Mouse (Mus musculus) right cerebral cortex, postnatal 10 days (tissue): ENCODE results near the gene Muc13.
A peak's percentile ranks its signal among the peaks of the same experiment; 100 is the strongest.

ENCODE experiments used
- DNase-seq, 2 experiments: peaks; one replicate each; pipeline ENCODE4 v3.0.0; 2021; ENCODE audit warnings: low spot score in 2 of 2

Gene Muc13

GRCm38 (mm10) chr16:33824603-33825002, 30.8 kb downstream of the Muc13 start:
- no peak for DNase-seq

- DNase-seq, result no peak
Measured at GRCm38 (mm10) chr16:33828496-33828895, 34.7 kb downstream of the Muc13 start.

DNA sequence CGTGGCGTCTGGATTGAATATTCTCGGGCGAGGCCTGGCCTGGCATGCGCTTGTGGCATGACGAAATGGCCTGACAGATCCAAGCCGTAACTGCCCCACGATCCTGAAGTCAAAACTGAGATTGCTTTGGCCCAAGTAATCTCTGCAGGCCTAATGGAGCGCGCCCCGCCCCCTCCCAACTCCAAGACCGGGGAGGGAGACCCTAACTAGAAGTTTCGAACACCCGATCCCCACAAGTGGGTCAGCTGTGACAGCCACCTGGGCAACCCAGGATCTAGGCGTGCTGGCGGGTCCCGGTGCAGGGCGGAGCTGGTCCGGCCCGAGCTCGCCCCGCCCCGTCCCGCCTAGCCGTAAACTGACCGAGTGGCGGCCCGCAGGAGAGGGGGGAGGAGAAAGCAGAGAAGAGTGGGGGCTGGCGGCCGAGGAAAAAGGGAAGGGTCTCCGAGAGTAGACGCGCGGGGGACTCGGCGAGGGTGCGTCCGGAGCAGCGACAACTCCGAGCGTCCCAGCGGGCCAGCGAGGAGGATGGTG, 35.5 kb downstream of the Muc13 start, which contains the start of gene Itgb5:
TSS of gene Itgb5 (plus strand) at position 365 of the 531 bp plus-strand sequence.
- peak; percentile 48 to 64 for DNase-seq

- peak in 1 of 2 experiments; percentile 47 for DNase-seq
Measured at GRCm38 (mm10) chr16:33829842-33830511, 36.1 kb downstream of the Muc13 start.

- DNase-seq, result no peak
Measured at GRCm38 (mm10) chr16:33830512-33831105, 36.8 kb downstream of the Muc13 start.

DNA sequence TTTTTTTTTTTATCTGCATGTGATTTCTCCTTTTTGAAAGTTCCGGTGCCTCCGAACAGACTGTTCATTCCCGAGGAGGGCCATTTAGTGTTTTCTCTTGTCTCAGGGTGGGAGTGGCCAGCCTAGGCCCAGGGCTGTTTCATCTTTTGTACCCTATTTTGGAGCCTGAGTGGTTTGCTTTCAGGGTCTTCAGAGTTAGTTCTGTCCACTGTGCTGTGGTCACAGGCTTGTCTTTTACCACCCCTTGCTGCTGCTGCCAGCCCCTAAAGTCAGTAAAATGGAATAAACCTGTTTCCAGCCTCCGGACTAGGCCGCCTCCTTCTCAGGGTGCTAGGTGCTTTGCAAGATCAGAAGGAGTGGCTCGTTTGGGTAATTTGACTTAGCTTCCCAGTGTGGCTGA, 38.2 kb downstream of the Muc13 start:
- no peak for DNase-seq

GRCm38 (mm10) chr16:33832728-33833428, 39.0 kb downstream of the Muc13 start:
- peak; percentile 33 to 34 for DNase-seq

- DNase-seq, result no peak
Measured at GRCm38 (mm10) chr16:33833429-33833753, 39.6 kb downstream of the Muc13 start.

- peak; percentile 40 to 51 for DNase-seq
Measured at GRCm38 (mm10) chr16:33833781-33834482, 40.1 kb downstream of the Muc13 start.

GRCm38 (mm10) chr16:33836676-33837075, 42.8 kb downstream of the Muc13 start:
- no peak for DNase-seq

DNA sequence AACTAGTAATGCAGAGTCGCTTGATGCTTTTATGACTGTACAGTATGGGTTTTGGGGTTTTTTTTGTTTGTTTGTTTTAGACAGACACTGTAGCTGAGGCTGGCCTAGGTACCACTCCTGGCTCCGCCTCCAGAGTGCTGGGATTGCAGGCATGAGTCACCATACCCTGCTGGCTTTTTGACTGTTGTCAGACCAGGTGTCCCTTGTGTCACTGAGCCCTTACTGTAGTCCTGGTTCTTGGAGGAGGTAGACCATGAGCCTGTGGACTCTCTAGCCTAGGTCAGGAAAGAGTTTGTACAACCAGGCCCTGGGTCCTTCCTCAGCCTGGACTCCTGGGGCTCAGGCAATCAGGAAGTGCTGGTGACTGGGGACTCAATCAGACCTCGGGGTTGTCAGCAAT, 43.4 kb downstream of the Muc13 start:
- DNase-seq, result no peak

- no peak for DNase-seq
Measured at GRCm38 (mm10) chr16:33840616-33841015, 46.8 kb downstream of the Muc13 start.

DNA sequence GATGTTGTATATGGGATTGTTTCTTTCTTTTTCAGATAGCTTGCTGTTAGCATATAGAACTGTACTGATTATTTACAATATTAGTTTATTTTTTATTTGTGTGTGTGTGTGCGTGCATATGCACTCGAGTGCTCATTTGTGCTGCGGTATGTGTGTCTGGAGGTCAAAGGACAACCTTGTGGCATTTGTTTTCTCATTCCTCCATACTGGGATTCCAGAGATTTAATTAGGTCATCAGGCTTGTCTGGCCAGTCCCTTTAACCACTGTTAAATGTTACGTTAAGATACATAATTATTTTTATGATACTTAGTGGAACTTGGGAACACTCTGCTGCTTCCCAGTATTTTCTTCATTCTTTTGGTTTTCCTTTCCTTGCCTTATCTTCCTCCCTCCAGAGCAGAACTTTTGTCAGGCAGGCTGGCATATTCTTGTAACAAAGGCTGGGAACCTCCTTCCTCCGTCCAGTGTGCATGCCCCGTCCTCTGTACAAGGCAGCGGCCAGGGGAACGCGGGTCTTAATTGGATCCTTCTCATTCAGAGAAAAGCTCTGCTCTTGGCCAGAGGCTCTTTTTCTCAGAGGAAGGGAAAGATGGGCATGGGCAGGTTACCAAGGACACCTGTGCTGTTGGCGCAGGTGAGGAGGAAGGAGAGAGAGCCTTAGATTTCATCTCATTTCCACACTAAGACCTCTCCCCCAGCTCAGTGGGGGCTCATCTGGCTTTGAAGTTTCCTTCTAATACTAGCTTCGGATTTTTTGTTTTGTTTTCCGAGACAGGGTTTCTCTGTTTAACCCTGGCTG, 48.4 kb downstream of the Muc13 start:
- DNase-seq, result no peak

DNA sequence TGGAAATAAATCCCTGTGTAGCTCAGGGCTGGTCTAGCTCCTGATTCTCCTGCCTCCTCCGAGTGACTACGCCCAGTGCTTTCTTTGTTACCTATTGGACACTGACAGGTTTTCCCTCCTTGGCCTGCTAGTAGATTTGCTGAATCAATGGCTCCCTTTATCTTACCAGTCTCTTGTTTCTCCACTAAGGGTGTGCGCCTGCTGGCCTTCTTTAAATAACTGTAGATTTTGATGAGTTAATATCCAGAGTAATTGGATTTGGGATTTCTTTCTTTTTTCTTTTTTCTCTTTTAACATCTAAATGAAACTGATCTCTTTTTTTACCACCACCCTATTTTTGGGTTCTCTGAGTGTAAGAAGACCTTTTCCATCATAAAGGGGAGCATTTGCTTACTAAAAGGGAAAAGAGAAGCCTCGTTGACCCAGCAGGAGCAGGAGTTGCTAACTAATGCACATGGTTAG, 50.3 kb downstream of the Muc13 start:
- no peak for DNase-seq

- DNase-seq, result no peak
Measured at GRCm38 (mm10) chr16:33844866-33845265, 51.0 kb downstream of the Muc13 start.

GRCm38 (mm10) chr16:33853271-33853670, 59.4 kb downstream of the Muc13 start:
- DNase-seq, result no peak

DNA sequence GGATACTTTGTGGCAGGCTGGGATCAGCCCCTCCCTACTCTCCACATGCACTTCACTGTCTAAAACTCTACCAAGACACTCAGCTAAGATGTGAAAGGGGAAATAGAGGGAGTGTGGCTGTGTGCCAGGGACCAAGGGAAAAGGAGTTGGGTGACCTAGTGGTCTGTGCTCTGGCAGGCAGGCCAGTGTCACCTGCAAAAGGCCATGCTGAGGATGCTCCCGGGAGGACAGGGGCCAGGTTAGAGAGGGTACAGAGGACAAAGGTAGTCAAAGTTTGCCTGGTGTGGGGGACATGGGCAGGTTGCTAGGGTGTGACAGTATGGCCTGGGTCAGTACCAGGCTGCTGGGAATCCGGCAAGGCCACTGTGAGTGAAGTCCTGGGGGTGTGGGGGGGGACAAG, 64.9 kb downstream of the Muc13 start:
- DNase-seq, result no peak

DNA sequence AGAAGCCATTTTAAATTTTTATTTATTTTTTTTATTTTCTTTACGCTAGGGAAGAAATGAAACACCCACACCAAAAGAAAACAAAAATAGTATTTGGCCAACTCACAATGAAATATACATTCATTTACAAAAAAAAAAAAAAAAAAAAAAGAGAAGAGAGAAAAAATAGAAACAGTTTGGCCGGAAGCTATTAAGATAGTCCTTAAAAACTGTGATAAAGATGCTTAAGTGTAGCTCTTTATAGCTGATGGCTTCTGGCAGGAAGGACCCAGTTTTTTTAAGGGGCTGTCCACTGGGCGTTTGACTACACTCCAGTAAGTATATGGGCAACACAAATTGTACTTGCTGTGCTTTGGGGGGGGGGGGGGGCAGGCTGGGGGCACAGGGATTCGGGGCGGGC, 65.5 kb downstream of the Muc13 start:
- no peak for DNase-seq

GRCm38 (mm10) chr16:33859988-33860700, 66.3 kb downstream of the Muc13 start:
- peak; percentile 93 to 94 for DNase-seq

DNA sequence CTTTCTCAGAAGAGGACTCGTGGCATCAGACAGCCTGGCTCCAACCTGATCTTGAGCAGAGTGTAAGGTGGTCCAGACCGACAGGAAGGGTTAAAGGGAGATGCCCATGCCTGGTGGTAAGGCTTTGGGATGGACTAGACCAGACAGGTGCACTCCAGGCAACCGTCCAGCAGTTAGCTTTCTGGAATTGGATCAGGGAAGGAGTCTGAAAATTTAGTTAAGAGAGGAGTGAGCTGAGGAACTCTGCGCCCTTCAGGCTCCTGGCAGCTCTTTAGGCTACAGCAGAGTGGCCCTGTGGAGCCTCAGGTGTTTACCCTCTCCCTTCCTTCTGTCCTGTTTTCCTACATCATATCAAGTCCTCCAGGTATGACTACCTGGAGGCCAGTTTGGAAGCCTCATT, 68.6 kb downstream of the Muc13 start:
- no peak for DNase-seq
